Mouse (Mus musculus) myocyte (in vitro differentiated cells): Measurements from ENCODE around the gene Mrpl39.

Source experiments
- CEBPB ChIP-seq: IDR thresholded peaks from 2 replicates; pipeline ENCODE4 v1.6.1; 2011; ENCODE audit warnings: mild to moderate bottlenecking, moderate library complexity; ENCODE audit not compliant: poor library complexity, insufficient read depth, severe bottlenecking
- E2F4 ChIP-seq: IDR thresholded peaks from one replicate; pipeline ENCODE4 v1.6.1; 2011; ENCODE audit warnings: mild to moderate bottlenecking, control low read depth, moderate library complexity; ENCODE audit not compliant: insufficient read depth
- MAX ChIP-seq: IDR thresholded peaks from one replicate; pipeline ENCODE4 v1.6.1; 2011; ENCODE audit warnings: low read depth, mild to moderate bottlenecking, control low read depth
- MYOD1 ChIP-seq, 3 experiments: IDR thresholded peaks; one replicate each; pipeline ENCODE4 v1.6.1; 2011; ENCODE audit warnings: control low read depth in 2 of 3, low read depth in 2 of 3, mild to moderate bottlenecking in 2 of 3, moderate library complexity in 1 of 3; ENCODE audit not compliant: insufficient read length in 2 of 3, control insufficient read depth in 1 of 3
- MYOG ChIP-seq, 3 experiments: IDR thresholded peaks; one replicate each; pipeline ENCODE4 v1.6.1; 2011; ENCODE audit warnings: control low read depth in 2 of 3, low read depth in 2 of 3, mild to moderate bottlenecking in 2 of 3; ENCODE audit not compliant: insufficient read length in 2 of 3, control insufficient read depth in 1 of 3, insufficient read depth in 1 of 3
- POLR2A ChIP-seq: IDR thresholded peaks from one replicate; pipeline ENCODE4 v1.6.1; 2011; ENCODE audit warnings: low read depth, mild to moderate bottlenecking, control low read depth, moderate library complexity; ENCODE audit not compliant: insufficient read length
- POLR2AphosphoS2 ChIP-seq: IDR thresholded peaks from one replicate; pipeline ENCODE4 v1.6.1; 2011; ENCODE audit warnings: low read depth, control low read depth; ENCODE audit not compliant: insufficient read length
- REST ChIP-seq: IDR thresholded peaks from one replicate; pipeline ENCODE4 v1.6.1; 2011; ENCODE audit warnings: mild to moderate bottlenecking, control low read depth, moderate library complexity; ENCODE audit not compliant: insufficient read depth, insufficient read length
- SRF ChIP-seq: IDR thresholded peaks from one replicate; pipeline ENCODE4 v1.6.1; 2011; ENCODE audit warnings: low read depth; ENCODE audit not compliant: control insufficient read depth, insufficient read length
- TCF12 ChIP-seq: IDR thresholded peaks from one replicate; pipeline ENCODE4 v1.6.1; 2011; ENCODE audit warnings: mild to moderate bottlenecking, control low read depth; ENCODE audit not compliant: poor library complexity, insufficient read depth, severe bottlenecking
- TCF3 ChIP-seq: IDR thresholded peaks from one replicate; pipeline ENCODE4 v1.6.1; 2011; ENCODE audit warnings: low read depth, control low read depth; ENCODE audit not compliant: insufficient read length

DNA sequence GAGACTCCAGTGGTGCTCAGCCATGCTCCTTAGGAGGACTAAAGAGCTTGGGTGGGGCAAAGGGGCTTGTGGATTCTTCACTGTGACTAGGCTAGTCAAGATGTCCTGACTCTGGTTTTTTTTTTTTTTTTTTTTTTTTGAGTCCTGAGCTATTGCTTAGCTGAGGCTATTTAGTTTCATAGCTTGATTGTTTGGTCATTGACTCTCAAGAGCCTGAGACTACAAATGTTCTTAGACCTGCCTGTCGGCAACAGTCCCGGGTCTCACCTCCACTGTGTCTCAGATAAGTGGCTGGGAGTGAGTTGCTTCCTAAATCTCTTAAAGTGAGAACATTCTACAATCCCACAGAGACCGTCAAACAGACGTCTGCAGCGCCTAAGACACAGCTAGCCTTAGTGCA, 30.0 kb downstream of the Mrpl39 start:
- TF ChIP-seq MAX (no peak), POLR2A (no peak), TCF3 (no peak), POLR2AphosphoS2 (no peak), MYOD1 (IDR thresholded peaks at IDR 0.05; ENCODE audit: control insufficient read depth in 1 of 3, insufficient read length in 2 of 3, low read depth in 2 of 3) (no peak), SRF (no peak), CEBPB (no peak), E2F4 (no peak), TCF12 (no peak), MYOG (IDR thresholded peaks at IDR 0.05; ENCODE audit: control insufficient read depth in 1 of 3, insufficient read depth in 1 of 3, insufficient read length in 2 of 3, low read depth in 2 of 3) (no peak), REST (no peak)
